Mouse (Mus musculus): ENCODE measurements around the gene Grk4. TPM values are rescaled to one million over a fixed set of nuclear protein-coding genes. Genes with fewer than 3 reads are reported as not detected.

The Grk4 gene
- polyA plus RNA-seq, 1 experiment from 2014 or later = 1.6 TPM

GRCm38 (mm10) chr5:34642932-34643331 is 17.2 kb upstream of the Grk4 start:
- Histone ChIP-seq H3K27me3 (ENCODE audit: control insufficient read depth, insufficient read depth, low read length) (no peaks in the 10 kb centered on the region), H3K4me2 (ENCODE audit: low read depth) (no peak overlapping the region), H3K4me1 (ENCODE audit: control insufficient read depth, insufficient read depth, low read length) (no peaks in the 10 kb centered on the region), H3K9ac (ENCODE audit: low read length) (no peak overlapping the region), H3K27ac (ENCODE audit: low read depth, low read length) (no peak overlapping the region), H3K4me3 (ENCODE audit: low read depth, low read length) (no peak overlapping the region), H3K36me3 (ENCODE audit: control insufficient read depth, insufficient read depth, low read length) (peaks cover 16% of the 10 kb centered on the region), H3K9me3 (ENCODE audit: control insufficient read depth, low read length) (no peaks in the 10 kb centered on the region)
- DNase-seq (ENCODE audit: low spot score) = peak; percentile 31
- 80% methylated on average over 5 of the region's 5 CpGs for WGBS
- no peak for ATAC-seq (ENCODE audit: insufficient read depth, low FRiP score, low TSS enrichment)

- Histone ChIP-seq H3K9me3 (ENCODE audit: control insufficient read depth, low read length) (no peaks in the 10 kb centered on the region), H3K9ac (ENCODE audit: low read length) (no peak overlapping the region), H3K4me3 (ENCODE audit: low read depth, low read length) (no peak overlapping the region), H3K27me3 (ENCODE audit: control insufficient read depth, insufficient read depth, low read length) (no peaks in the 10 kb centered on the region), H3K36me3 (ENCODE audit: control insufficient read depth, insufficient read depth, low read length) (peaks cover 33% of the 10 kb centered on the region), H3K4me1 (ENCODE audit: control insufficient read depth, insufficient read depth, low read length) (no peaks in the 10 kb centered on the region), H3K27ac (ENCODE audit: low read depth, low read length) (no peak overlapping the region), H3K4me2 (ENCODE audit: low read depth) (no peak overlapping the region)
- 53% methylated on average over 4 of the region's 4 CpGs for WGBS
- no peak for ATAC-seq (ENCODE audit: insufficient read depth, low FRiP score, low TSS enrichment)
- peak; percentile 80 for DNase-seq (ENCODE audit: low spot score)
Observed at GRCm38 (mm10) chr5:34647581-34647980, 12.6 kb upstream of the Grk4 start.

GRCm38 (mm10) chr5:34652961-34653360 is 7.2 kb upstream of the Grk4 start:
- no peak overlapping the region for H3K4me2 ChIP-seq (ENCODE audit: low read depth)
- H3K27me3 ChIP-seq (ENCODE audit: control insufficient read depth, insufficient read depth, low read length) = no peaks in the 10 kb centered on the region
- H3K4me1 ChIP-seq (ENCODE audit: control insufficient read depth, insufficient read depth, low read length) = no peaks in the 10 kb centered on the region
- DNase-seq (ENCODE audit: low spot score) (no peak), ATAC-seq (ENCODE audit: insufficient read depth, low FRiP score, low TSS enrichment) (no peak)
- H3K4me3 ChIP-seq (ENCODE audit: low read depth, low read length) = no peak overlapping the region
- peaks cover 36% of the 10 kb centered on the region for H3K36me3 ChIP-seq (ENCODE audit: control insufficient read depth, insufficient read depth, low read length)
- WGBS = 92% methylated on average over 5 of the region's 5 CpGs
- no peak overlapping the region for H3K27ac ChIP-seq (ENCODE audit: low read depth, low read length)
- H3K9ac ChIP-seq (ENCODE audit: low read length) = no peak overlapping the region
- H3K9me3 ChIP-seq (ENCODE audit: control insufficient read depth, low read length) = no peaks in the 10 kb centered on the region

- DNase-seq (ENCODE audit: low spot score) = no peak
- Histone ChIP-seq H3K27ac (ENCODE audit: low read depth, low read length) (no peak overlapping the region), H3K9ac (ENCODE audit: low read length) (no peak overlapping the region), H3K9me3 (ENCODE audit: control insufficient read depth, low read length) (no peaks in the 10 kb centered on the region), H3K4me1 (ENCODE audit: control insufficient read depth, insufficient read depth, low read length) (peaks cover 3% of the 10 kb centered on the region; the same call in 1 of the 2 replicates), H3K4me2 (ENCODE audit: low read depth) (no peak overlapping the region), H3K27me3 (ENCODE audit: control insufficient read depth, insufficient read depth, low read length) (no peaks in the 10 kb centered on the region), H3K36me3 (ENCODE audit: control insufficient read depth, insufficient read depth, low read length) (peaks cover 27% of the 10 kb centered on the region), H3K4me3 (ENCODE audit: low read depth, low read length) (no peak overlapping the region)
- 95% methylated on average over 9 of the region's 9 CpGs for WGBS
- no peak for ATAC-seq (ENCODE audit: insufficient read depth, low FRiP score, low TSS enrichment)
Observed at GRCm38 (mm10) chr5:34654881-34655280, 5.3 kb upstream of the Grk4 start.

GRCm38 (mm10) chr5:34657556-34657955 is 2.6 kb upstream of the Grk4 start:
- ATAC-seq (ENCODE audit: insufficient read depth, low FRiP score, low TSS enrichment) = no peak
- H3K27ac ChIP-seq (ENCODE audit: low read depth, low read length) = no peak overlapping the region
- peaks cover 15% of the 10 kb centered on the region for H3K36me3 ChIP-seq (ENCODE audit: control insufficient read depth, insufficient read depth, low read length)
- H3K4me2 ChIP-seq (ENCODE audit: low read depth) = no peak overlapping the region
- H3K9me3 ChIP-seq (ENCODE audit: control insufficient read depth, low read length) = no peaks in the 10 kb centered on the region
- no peaks in the 10 kb centered on the region for H3K27me3 ChIP-seq (ENCODE audit: control insufficient read depth, insufficient read depth, low read length)
- no peak for DNase-seq (ENCODE audit: low spot score)
- no peak overlapping the region for H3K4me3 ChIP-seq (ENCODE audit: low read depth, low read length)
- 92% methylated on average over 8 of the region's 8 CpGs for WGBS
- no peak overlapping the region for H3K9ac ChIP-seq (ENCODE audit: low read length)
- H3K4me1 ChIP-seq (ENCODE audit: control insufficient read depth, insufficient read depth, low read length) = peaks cover 3% of the 10 kb centered on the region; the same call in 1 of the 2 replicates

- Histone ChIP-seq H3K4me3 (ENCODE audit: low read depth, low read length) (peak overlapping the region; percentile 73), H3K36me3 (ENCODE audit: control insufficient read depth, insufficient read depth, low read length) (no peaks in the 10 kb centered on the region; the same call in 1 of the 2 replicates), H3K4me1 (ENCODE audit: control insufficient read depth, insufficient read depth, low read length) (peaks cover 3% of the 10 kb centered on the region; the same call in 1 of the 2 replicates), H3K9me3 (ENCODE audit: control insufficient read depth, low read length) (no peaks in the 10 kb centered on the region), H3K9ac (ENCODE audit: low read length) (peak overlapping the region; percentile 74), H3K27me3 (ENCODE audit: control insufficient read depth, insufficient read depth, low read length) (no peaks in the 10 kb centered on the region), H3K4me2 (ENCODE audit: low read depth) (peak overlapping the region; percentile 45), H3K27ac (ENCODE audit: low read depth, low read length) (peak overlapping the region; percentile 69)
- under 1% methylated on average over 57 of the region's 57 CpGs for WGBS
- ATAC-seq (ENCODE audit: insufficient read depth, low FRiP score, low TSS enrichment) (0 out of 2 replicates have a peak, but pooled peaks have one; percentile 1), DNase-seq (ENCODE audit: low spot score) (no peak)
Observed at GRCm38 (mm10) chr5:34660591-34661130, 482 bp downstream of the Grk4 start.

- Histone ChIP-seq H3K27me3 (ENCODE audit: control insufficient read depth, insufficient read depth, low read length) (no peaks in the 10 kb centered on the region), H3K9ac (ENCODE audit: low read length) (no peak overlapping the region), H3K36me3 (ENCODE audit: control insufficient read depth, insufficient read depth, low read length) (no peaks in the 10 kb centered on the region), H3K27ac (ENCODE audit: low read depth, low read length) (no peak overlapping the region), H3K4me2 (ENCODE audit: low read depth) (no peak overlapping the region), H3K4me1 (ENCODE audit: control insufficient read depth, insufficient read depth, low read length) (peaks cover 3% of the 10 kb centered on the region; the same call in 1 of the 2 replicates), H3K4me3 (ENCODE audit: low read depth, low read length) (no peak overlapping the region), H3K9me3 (ENCODE audit: control insufficient read depth, low read length) (no peaks in the 10 kb centered on the region)
- 82% methylated on average over 4 of the region's 4 CpGs for WGBS
- ATAC-seq (ENCODE audit: insufficient read depth, low FRiP score, low TSS enrichment) = no peak
- DNase-seq (ENCODE audit: low spot score) = no peak
Observed at GRCm38 (mm10) chr5:34661909-34662308, 1.7 kb downstream of the Grk4 start.

GRCm38 (mm10) chr5:34663231-34663630 is 3.1 kb downstream of the Grk4 start:
- ATAC-seq (ENCODE audit: insufficient read depth, low FRiP score, low TSS enrichment) = no peak
- Histone ChIP-seq H3K27ac (ENCODE audit: low read depth, low read length) (no peak overlapping the region), H3K9me3 (ENCODE audit: control insufficient read depth, low read length) (no peaks in the 10 kb centered on the region), H3K4me2 (ENCODE audit: low read depth) (no peak overlapping the region), H3K36me3 (ENCODE audit: control insufficient read depth, insufficient read depth, low read length) (no peaks in the 10 kb centered on the region), H3K4me1 (ENCODE audit: control insufficient read depth, insufficient read depth, low read length) (peaks cover 3% of the 10 kb centered on the region; the same call in 1 of the 2 replicates), H3K4me3 (ENCODE audit: low read depth, low read length) (no peak overlapping the region), H3K9ac (ENCODE audit: low read length) (no peak overlapping the region), H3K27me3 (ENCODE audit: control insufficient read depth, insufficient read depth, low read length) (no peaks in the 10 kb centered on the region)
- WGBS = 97% methylated on average over 2 of the region's 2 CpGs
- DNase-seq (ENCODE audit: low spot score) = no peak

GRCm38 (mm10) chr5:34669493-34669892 is 9.3 kb downstream of the Grk4 start:
- no peaks in the 10 kb centered on the region for H3K4me1 ChIP-seq (ENCODE audit: control insufficient read depth, insufficient read depth, low read length)
- no peak overlapping the region for H3K27ac ChIP-seq (ENCODE audit: low read depth, low read length)
- ATAC-seq (ENCODE audit: insufficient read depth, low FRiP score, low TSS enrichment) (no peak), DNase-seq (ENCODE audit: low spot score) (no peak)
- H3K9me3 ChIP-seq (ENCODE audit: control insufficient read depth, low read length) = no peaks in the 10 kb centered on the region
- H3K9ac ChIP-seq (ENCODE audit: low read length) = no peak overlapping the region
- H3K27me3 ChIP-seq (ENCODE audit: control insufficient read depth, insufficient read depth, low read length) = no peaks in the 10 kb centered on the region
- H3K4me3 ChIP-seq (ENCODE audit: low read depth, low read length) = no peak overlapping the region
- H3K4me2 ChIP-seq (ENCODE audit: low read depth) = no peak overlapping the region
- 78% methylated on average over 2 of the region's 2 CpGs for WGBS
- no peaks in the 10 kb centered on the region for H3K36me3 ChIP-seq (ENCODE audit: control insufficient read depth, insufficient read depth, low read length)

Data from neural tube, embryonic 11.5 days (tissue).